Mouse (Mus musculus): ENCODE measurements around the gene Gm20696. TPM values are rescaled to one million over a fixed set of nuclear protein-coding genes. Genes with fewer than 3 reads are reported as not detected.

The Gm20696 gene
- total and polyA plus RNA-seq, 3 experiments, result 0.59 TPM; not detected in 2

GRCm38 (mm10) chr6:99538194-99538941, 128.2 kb downstream of the Gm20696 start:
- Histone ChIP-seq H3K9ac (ENCODE audit: insufficient read depth, low read depth) (no peak overlapping the region), H3K4me3 (replicated peaks in 1 of 3; ENCODE audit: low read depth in 2 of 3, low read length in 2 of 3, poor library complexity in 1 of 3) (no peak overlapping the region), H3K27me3 (replicated peaks) (no peaks in the 10 kb centered on the region), H3K36me3 (replicated peaks in 1 of 2; ENCODE audit: control insufficient read depth in 1 of 2, insufficient read depth in 1 of 2, low read length in 1 of 2) (no peaks in the 10 kb centered on the region), H3K4me1 (ENCODE audit: control insufficient read depth in 1 of 2, insufficient read depth in 2 of 2) (peaks cover 0 to 13% of the 10 kb centered on the region in 2 experiments; a peak in 2 of 4 replicates), H3K27ac (ENCODE audit: insufficient read depth, low read depth) (no peak overlapping the region), H3K4me2 (ENCODE audit: insufficient read depth, low read depth, poor library complexity, severe bottlenecking) (no peak overlapping the region), H3K9me3 (replicated peaks; ENCODE audit: low read length) (no peaks in the 10 kb centered on the region), H3K79me2 (replicated peaks; ENCODE audit: control insufficient read depth, extremely low read depth, insufficient read depth, poor library complexity, severe bottlenecking) (no peaks in the 10 kb centered on the region)
- TF ChIP-seq CHD2 (IDR thresholded peaks at IDR 0.05; ENCODE audit: low read length) (no peak), JUND (conservative IDR thresholded peaks at IDR 0.05; ENCODE audit: low read depth, low read length) (no peak), KAT2A (IDR thresholded peaks at IDR 0.05; ENCODE audit: insufficient replicate concordance, low read length) (no peak), MYC (IDR thresholded peaks at IDR 0.05; ENCODE audit: low read depth, low read length) (no peak), BHLHE40 (IDR thresholded peaks at IDR 0.05; ENCODE audit: low read depth, low read length) (no peak), HCFC1 (IDR thresholded peaks at IDR 0.05; ENCODE audit: low read depth, low read length) (no peak), POLR2A (IDR thresholded peaks at IDR 0.05; ENCODE audit: low read depth, low read length) (no peak)
- DNase-seq (ENCODE audit: extremely low read depth), result no peak
- dilution Hi-C loops (cut with MboI; ENCODE audit: extremely low pct_ligation_motif_present, extremely low pct_unique_long_range_greater_than_20kb, low sequenced_read_pairs), result no loop called here
- in situ Hi-C loops (cut with MboI; ENCODE audit: low pct_ligation_motif_present, low pct_unique_long_range_greater_than_20kb, low sequenced_read_pairs), result no loop called here

DNA sequence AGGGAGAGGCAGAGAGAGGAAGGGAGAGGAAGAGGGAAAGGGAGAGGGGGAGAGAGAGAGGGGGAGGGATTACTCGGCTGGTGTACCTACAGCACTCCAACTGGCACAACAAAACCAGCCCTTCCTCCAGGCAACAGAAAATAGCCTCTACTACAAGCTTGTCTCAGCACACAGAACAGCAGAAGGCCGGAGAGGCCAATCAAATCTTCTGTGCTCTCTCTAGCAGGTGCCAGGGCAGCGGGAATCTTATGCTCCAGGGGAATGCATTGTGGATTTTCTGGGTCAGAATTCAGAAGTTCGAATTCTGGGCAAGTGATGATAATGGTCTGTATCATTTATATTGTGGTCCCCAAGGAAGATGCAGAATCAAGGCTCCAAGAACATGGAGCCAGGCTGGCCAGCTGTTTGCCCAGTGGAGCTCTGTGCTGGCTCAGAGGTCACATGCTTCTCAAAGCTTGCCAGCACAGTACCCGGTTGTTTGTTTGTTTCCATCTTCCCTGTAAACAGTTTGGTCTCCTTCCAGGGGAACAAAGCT, 132.3 kb downstream of the Gm20696 start:
- no peak overlapping the region for H3K9ac ChIP-seq (ENCODE audit: insufficient read depth, low read depth)
- no peak overlapping the region for H3K4me2 ChIP-seq (ENCODE audit: insufficient read depth, low read depth, poor library complexity, severe bottlenecking)
- DNase-seq (ENCODE audit: extremely low read depth), result no peak
- dilution Hi-C loops (cut with MboI; ENCODE audit: extremely low pct_ligation_motif_present, extremely low pct_unique_long_range_greater_than_20kb, low sequenced_read_pairs), result no loop called here
- peaks cover 0 to 10% of the 10 kb centered on the region in 2 experiments; a peak in 1 of 4 replicates for H3K4me1 ChIP-seq (ENCODE audit: control insufficient read depth in 1 of 2, insufficient read depth in 2 of 2)
- no peaks in the 10 kb centered on the region for H3K9me3 ChIP-seq (replicated peaks; ENCODE audit: low read length)
- no peaks in the 10 kb centered on the region for H3K79me2 ChIP-seq (replicated peaks; ENCODE audit: control insufficient read depth, extremely low read depth, insufficient read depth, poor library complexity, severe bottlenecking)
- no peaks in the 10 kb centered on the region for H3K36me3 ChIP-seq (replicated peaks in 1 of 2; ENCODE audit: control insufficient read depth in 1 of 2, insufficient read depth in 1 of 2, low read length in 1 of 2)
- no peak overlapping the region for H3K4me3 ChIP-seq (replicated peaks in 1 of 3; ENCODE audit: low read depth in 2 of 3, low read length in 2 of 3, poor library complexity in 1 of 3)
- TF ChIP-seq ZNF384 (IDR thresholded peaks at IDR 0.05; ENCODE audit: low read depth, low read length) (no peak), BHLHE40 (IDR thresholded peaks at IDR 0.05; ENCODE audit: low read depth, low read length) (no peak), MAZ (IDR thresholded peaks at IDR 0.05; ENCODE audit: low read depth, low read length) (no peak), PAX5 (IDR thresholded peaks at IDR 0.05; ENCODE audit: low read length) (no peak), NRF1 (IDR thresholded peaks at IDR 0.05; ENCODE audit: low read depth, low read length) (no peak), IRF4 (IDR thresholded peaks at IDR 0.05; ENCODE audit: low read depth, low read length) (no peak), MYC (IDR thresholded peaks at IDR 0.05; ENCODE audit: low read depth, low read length) (no peak), CTCF (conservative IDR thresholded peaks at IDR 0.05 in 1 of 2, IDR thresholded peaks at IDR 0.05 in 1 of 2; ENCODE audit: low read depth in 2 of 2, low read length in 2 of 2) (no peak), UBTF (IDR thresholded peaks at IDR 0.05; ENCODE audit: low read depth, low read length) (no peak), GABPA (IDR thresholded peaks at IDR 0.05; ENCODE audit: insufficient replicate concordance, low read depth, low read length) (no peak), RAD21 (IDR thresholded peaks at IDR 0.05; ENCODE audit: low read depth, low read length) (no peak), NELFE (IDR thresholded peaks at IDR 0.05; ENCODE audit: low read depth, low read length) (no peak), E2F4 (IDR thresholded peaks at IDR 0.05; ENCODE audit: insufficient replicate concordance, low read depth, low read length) (no peak)
- H3K27ac ChIP-seq (ENCODE audit: insufficient read depth, low read depth), result no peak overlapping the region
- H3K27me3 ChIP-seq (replicated peaks), result no peaks in the 10 kb centered on the region
- in situ Hi-C loops (cut with MboI; ENCODE audit: low pct_ligation_motif_present, low pct_unique_long_range_greater_than_20kb, low sequenced_read_pairs), result no loop called here
